Mouse (Mus musculus) intestine, embryonic 14.5 days (tissue): ENCODE results near the gene Odf3l2. TPM values are rescaled to one million over a fixed set of nuclear protein-coding genes. Genes with fewer than 3 reads are reported as not detected.

Source experiments
- ATAC-seq: fragments of 200-750 bp; cut with Nextera tagmentation; replicated peaks from 2 replicates; pipeline ENCODE4 v1.8.0; 2017; ENCODE audit warnings: low read depth, moderate number of reproducible peaks, moderate TSS enrichment, moderate library complexity; ENCODE audit not compliant: low FRiP score, low TSS enrichment
- DNase-seq: peaks from one replicate; pipeline ENCODE4 v3.0.0-alpha.2; 2018; ENCODE audit warnings: low spot score
- H3K27ac ChIP-seq: fragments of 300-500 bp; sonication (generic); 2 replicates; pipeline ENCODE4 v1.5.1; 2014; ENCODE audit warnings: low read depth, mild to moderate bottlenecking, control low read depth
- H3K27me3 ChIP-seq: fragments of 300-500 bp; sonication (generic); replicated peaks from 2 replicates; pipeline ENCODE4 v1.6.1; 2014; ENCODE audit warnings: low read length, control low read depth; ENCODE audit not compliant: control insufficient read depth, insufficient read depth
- H3K36me3 ChIP-seq: fragments of 300-500 bp; sonication (generic); 2 replicates; pipeline ENCODE4 v1.6.1; 2014; ENCODE audit warnings: low read length, control low read depth; ENCODE audit not compliant: control insufficient read depth, insufficient read depth
- H3K4me1 ChIP-seq: fragments of 300-500 bp; sonication (generic); replicated peaks from 2 replicates; pipeline ENCODE4 v1.6.1; 2014; ENCODE audit warnings: low read length, control low read depth, mixed read lengths; ENCODE audit not compliant: control insufficient read depth, insufficient read depth
- H3K4me2 ChIP-seq: fragments of 300-500 bp; sonication (generic); 2 replicates; pipeline ENCODE4 v1.6.1; 2014; ENCODE audit warnings: low read length
- H3K4me3 ChIP-seq: fragments of 300-500 bp; sonication (generic); 2 replicates; pipeline ENCODE4 v1.5.1; 2014; ENCODE audit warnings: low read depth, low read length, control low read depth, mixed read lengths
- H3K9ac ChIP-seq: fragments of 300-500 bp; sonication (generic); 2 replicates; pipeline ENCODE4 v1.6.1; 2014; ENCODE audit warnings: mild to moderate bottlenecking, low read length
- H3K9me3 ChIP-seq: fragments of 300-500 bp; sonication (generic); 2 replicates; pipeline ENCODE4 v1.6.1; 2016; ENCODE audit warnings: low read length, control low read depth; ENCODE audit not compliant: control insufficient read depth
- WGBS: fragments of 180-500 bp; shearing (Covaris S2); extraction: QIAGEN DNeasy Blood & Tissue Kit; methylation state at CpG from one replicate; pipeline ENCODE4 v1.1.7; 2014; 5-methylcytosine and 5-hydroxymethylcytosine counted together
- polyA plus RNA-seq: library from polyadenylated mRNA; unstranded; fragments of >200 nt; fragmentation: Nextera tagmentation; extraction: Ambion mirVana; gene quantifications from 2 replicates; pipeline ENCODE4 v1.2.1, GENCODE M21; 2014

Odf3l2 gene
- polyA plus RNA-seq, 1 experiment from 2014 or later: not detected

DNA sequence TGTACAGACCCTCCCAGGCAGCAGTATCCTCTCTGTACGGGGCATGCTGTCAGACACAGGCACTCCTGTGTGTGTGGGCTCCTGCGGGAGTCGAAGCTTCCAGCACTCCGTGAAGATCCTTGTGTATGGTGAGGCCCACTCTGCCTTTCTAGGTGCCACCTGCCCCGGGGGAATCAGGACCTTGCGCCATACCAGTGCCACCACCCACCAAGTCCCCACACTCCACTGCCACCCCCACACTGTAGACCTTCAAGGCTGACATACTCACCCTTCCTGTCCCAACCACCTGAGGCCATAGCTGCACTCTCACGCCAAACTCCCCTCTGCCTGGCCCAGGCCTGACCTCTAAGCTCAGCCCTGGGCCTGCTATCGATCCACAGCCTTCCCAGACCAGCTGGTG lies 19.5 kb upstream of the Odf3l2 start:
- no peak for DNase-seq
- no peak overlapping the region for H3K9ac ChIP-seq
- 84% methylated on average over 8 of the region's 8 CpGs for WGBS
- H3K4me2 ChIP-seq: no peak overlapping the region
- H3K4me3 ChIP-seq: no peak overlapping the region
- no peaks in the 10 kb centered on the region for H3K27me3 ChIP-seq
- no peak for ATAC-seq
- H3K4me1 ChIP-seq: no peaks in the 10 kb centered on the region
- H3K27ac ChIP-seq: no peak overlapping the region
- H3K9me3 ChIP-seq: no peaks in the 10 kb centered on the region
- no peaks in the 10 kb centered on the region for H3K36me3 ChIP-seq

DNA sequence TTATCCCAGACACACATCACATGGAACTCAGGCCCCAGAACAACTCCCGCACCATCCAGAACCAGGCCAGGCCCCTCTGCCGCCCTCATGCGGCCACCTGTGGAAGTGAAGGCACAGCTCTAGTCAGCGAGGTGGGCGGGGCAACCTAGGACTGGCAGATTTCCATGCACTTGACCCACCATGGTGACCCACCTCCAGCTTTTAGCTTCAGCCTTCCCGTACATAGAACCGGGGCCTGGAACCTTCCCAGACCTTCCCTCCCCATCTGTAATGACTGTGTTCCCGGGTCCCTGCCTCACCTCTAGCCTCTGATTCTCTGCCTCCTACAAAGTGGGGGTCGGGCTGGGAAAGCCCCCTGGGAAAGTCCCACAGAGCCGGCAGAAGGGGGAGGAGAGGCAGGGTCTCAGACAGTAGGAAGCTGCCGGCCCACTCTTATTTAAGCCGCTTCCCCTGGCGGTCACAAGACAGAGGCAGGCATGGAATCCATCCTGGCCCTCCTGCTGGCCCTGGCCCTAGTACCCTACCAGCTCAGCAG lies 18.7 kb upstream of the Odf3l2 start, which contains the start of gene Madcam1:
Gene Madcam1 (plus strand): TSS at position 429 of the 535 bp plus-strand sequence.
- Histone ChIP-seq H3K4me2 (no peak within 1 kb of the TSS), H3K4me1 (no peaks in the 10 kb centered on the region), H3K4me3 (no peak within 1 kb of the TSS), H3K27me3 (no peaks in the 10 kb centered on the region), H3K27ac (no peak within 1 kb of the TSS), H3K9ac (no peak within 1 kb of the TSS), H3K36me3 (no peaks in the 10 kb centered on the region), H3K9me3 (no peaks in the 10 kb centered on the region)
- DNase-seq (peak; percentile 91), ATAC-seq (peak; percentile 16; the same call in 1 of the 2 replicates)
- WGBS: 14% methylated on average over 13 of the region's 13 CpGs

DNA sequence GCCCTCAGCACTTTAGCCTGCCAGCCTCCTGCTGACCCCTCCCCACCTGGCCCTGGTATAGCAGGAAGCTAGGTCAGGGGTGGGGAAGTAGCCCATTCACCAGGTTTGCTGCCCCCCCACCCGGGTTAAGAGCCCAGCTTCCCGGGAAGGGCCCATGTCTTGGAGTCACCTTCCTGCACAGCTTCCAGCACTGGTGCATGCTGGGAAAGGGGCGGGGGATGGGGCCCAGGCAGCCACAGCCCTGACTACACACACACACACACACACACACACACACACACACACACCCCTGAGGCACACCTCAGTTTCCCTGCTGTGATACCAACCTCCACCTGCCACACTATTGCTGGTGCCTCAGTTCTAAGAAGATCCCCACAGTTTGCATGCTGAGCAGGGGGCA lies 16.3 kb upstream of the Odf3l2 start:
- H3K9me3 ChIP-seq: no peaks in the 10 kb centered on the region
- no peak overlapping the region for H3K4me3 ChIP-seq
- no peaks in the 10 kb centered on the region for H3K27me3 ChIP-seq
- no peaks in the 10 kb centered on the region for H3K4me1 ChIP-seq
- no peaks in the 10 kb centered on the region for H3K36me3 ChIP-seq
- WGBS: 51% methylated on average over 3 of the region's 3 CpGs
- DNase-seq: no peak
- H3K27ac ChIP-seq: no peak overlapping the region
- no peak for ATAC-seq
- no peak overlapping the region for H3K4me2 ChIP-seq
- H3K9ac ChIP-seq: no peak overlapping the region

DNA sequence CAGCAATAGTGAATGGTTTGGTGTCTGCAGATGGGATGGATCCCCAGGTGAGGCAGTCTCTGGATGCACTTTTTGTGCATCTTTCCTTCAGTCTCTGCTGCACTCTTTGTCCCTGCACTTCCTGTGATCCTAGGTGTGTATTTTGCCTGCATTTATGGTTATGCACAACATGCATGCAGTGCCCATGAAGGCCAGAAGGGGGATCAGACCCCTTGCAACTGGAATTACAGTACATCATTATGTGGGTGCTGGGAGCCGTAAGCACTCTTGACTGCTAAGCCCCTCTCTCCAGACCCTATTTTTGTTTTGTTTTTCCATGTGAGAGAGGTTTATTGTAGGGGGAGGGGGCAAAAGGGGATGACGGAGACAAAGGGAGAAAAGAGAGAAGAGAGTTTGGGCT lies 14.8 kb upstream of the Odf3l2 start:
- Histone ChIP-seq H3K4me1 (no peaks in the 10 kb centered on the region), H3K27ac (no peak overlapping the region), H3K4me2 (no peak overlapping the region), H3K36me3 (no peaks in the 10 kb centered on the region), H3K9ac (no peak overlapping the region), H3K9me3 (no peaks in the 10 kb centered on the region), H3K4me3 (no peak overlapping the region), H3K27me3 (no peaks in the 10 kb centered on the region)
- no peak for ATAC-seq
- 88% methylated on average over 2 of the region's 2 CpGs for WGBS
- DNase-seq: no peak

DNA sequence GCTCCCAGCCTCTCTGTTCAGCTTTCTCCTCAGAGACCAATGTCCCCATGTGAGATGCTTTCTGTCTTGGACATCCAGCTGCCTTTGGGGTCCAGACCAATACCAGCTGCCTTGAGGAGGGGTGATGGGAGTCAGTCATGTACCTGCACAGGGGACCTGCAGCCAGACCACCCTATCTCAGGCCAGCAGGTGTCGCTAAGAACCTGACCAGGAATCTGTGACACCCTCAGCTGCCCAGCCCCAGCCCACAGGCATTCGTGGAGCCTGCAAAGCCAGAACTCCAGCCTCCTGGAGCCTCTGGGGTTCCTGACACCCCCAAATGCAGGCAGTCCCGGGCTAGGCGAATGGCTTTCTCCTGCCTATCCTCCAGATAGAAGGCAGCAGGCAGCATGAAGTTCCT lies 13.3 kb upstream of the Odf3l2 start:
- H3K27me3 ChIP-seq: no peaks in the 10 kb centered on the region
- DNase-seq: no peak

DNA sequence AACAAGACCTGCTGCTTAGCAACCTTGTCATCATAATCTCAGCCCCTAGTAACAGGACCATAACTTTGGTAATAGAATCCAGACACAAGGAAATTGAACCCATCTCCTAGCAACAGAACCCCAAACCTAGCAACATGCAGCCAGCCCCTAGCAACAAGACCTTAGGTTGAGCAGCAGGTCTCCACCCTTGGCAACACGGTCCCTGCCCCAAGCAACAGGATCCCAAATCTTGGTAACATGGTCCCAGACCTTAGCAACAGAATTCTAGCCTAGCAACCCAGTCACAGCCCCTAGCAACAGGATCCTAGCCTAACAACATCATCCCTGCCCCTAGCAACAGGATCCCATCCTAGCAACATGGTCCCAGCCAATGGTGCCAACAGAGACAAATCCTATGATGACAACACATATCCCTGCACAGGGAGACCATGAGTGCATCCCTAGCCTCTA lies 9.4 kb upstream of the Odf3l2 start:
- ATAC-seq: no peak
- H3K4me3 ChIP-seq: no peak overlapping the region
- no peak for DNase-seq
- no peak overlapping the region for H3K27ac ChIP-seq
- WGBS: 25% methylated on average over 1 of the region's 1 CpGs
- H3K27me3 ChIP-seq: no peaks in the 10 kb centered on the region
- H3K9ac ChIP-seq: no peak overlapping the region
- no peaks in the 10 kb centered on the region for H3K4me1 ChIP-seq
- H3K4me2 ChIP-seq: no peak overlapping the region
- H3K9me3 ChIP-seq: no peaks in the 10 kb centered on the region
- H3K36me3 ChIP-seq: no peaks in the 10 kb centered on the region

More for the DNA sequence above, 13.3 kb upstream of the Odf3l2 start:
- no peak overlapping the region for H3K4me3 ChIP-seq
- H3K4me2 ChIP-seq: no peak overlapping the region
- H3K4me1 ChIP-seq: no peaks in the 10 kb centered on the region
- ATAC-seq: no peak
- H3K9me3 ChIP-seq: no peaks in the 10 kb centered on the region
- H3K9ac ChIP-seq: no peak overlapping the region
- no peak overlapping the region for H3K27ac ChIP-seq
- no peaks in the 10 kb centered on the region for H3K36me3 ChIP-seq
- 16% methylated on average over 4 of the region's 4 CpGs for WGBS

DNA sequence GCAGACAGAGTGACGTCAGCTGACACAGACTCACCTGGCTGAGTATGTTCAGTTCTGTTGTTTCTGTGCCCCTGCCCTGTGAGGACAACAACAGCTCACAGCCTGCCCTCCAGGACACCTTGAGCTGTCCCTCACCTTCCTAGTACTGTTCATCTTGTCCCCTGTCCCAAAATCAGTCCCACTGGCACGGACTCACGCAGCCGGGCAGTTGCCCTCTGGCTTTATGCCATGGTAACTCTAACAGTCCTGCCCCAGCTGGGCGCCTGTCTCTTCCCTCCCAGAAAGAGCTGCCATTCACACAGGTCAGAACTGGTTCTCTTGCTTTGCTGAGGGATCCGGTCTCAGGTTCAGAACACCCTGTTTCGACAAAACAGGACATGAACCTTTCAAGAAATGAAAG lies 7.3 kb upstream of the Odf3l2 start:
- Histone ChIP-seq H3K4me2 (no peak overlapping the region), H3K27me3 (no peaks in the 10 kb centered on the region), H3K9ac (no peak overlapping the region), H3K4me3 (no peak overlapping the region), H3K36me3 (no peaks in the 10 kb centered on the region), H3K4me1 (no peaks in the 10 kb centered on the region), H3K9me3 (no peaks in the 10 kb centered on the region), H3K27ac (no peak overlapping the region)
- ATAC-seq: no peak
- 88% methylated on average over 7 of the region's 7 CpGs for WGBS
- no peak for DNase-seq

DNA sequence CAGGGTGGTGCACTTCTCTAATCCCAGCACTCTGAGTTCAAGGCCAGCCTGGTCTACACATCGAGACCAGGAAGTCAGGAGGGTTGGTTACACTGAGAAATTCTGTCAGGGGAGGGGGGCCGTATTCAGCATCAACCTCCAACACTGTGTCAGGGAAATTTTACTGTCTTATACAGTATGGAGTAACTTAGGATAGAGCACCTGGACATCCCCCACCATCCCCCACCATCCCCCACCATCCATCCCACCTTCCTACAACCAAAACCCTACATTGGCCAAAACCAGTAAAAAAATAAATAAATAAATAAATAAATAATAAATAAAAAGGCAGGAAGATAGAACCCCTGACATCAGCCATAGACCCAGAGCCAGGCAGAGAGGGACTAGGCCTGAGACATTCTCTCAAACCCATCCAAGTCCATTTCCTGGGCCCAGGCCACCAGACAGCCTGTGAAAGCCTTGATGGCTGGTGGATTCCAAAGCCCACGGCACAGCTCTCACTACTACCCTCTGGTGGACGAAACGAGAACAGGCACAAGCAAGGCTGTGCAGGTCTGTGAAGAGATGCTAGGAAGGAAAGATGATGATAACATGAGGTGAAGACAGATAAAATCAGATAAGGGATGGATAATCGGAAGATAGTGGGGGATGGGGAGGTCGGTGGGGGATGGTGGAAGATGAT lies 3.7 kb upstream of the Odf3l2 start:
- Histone ChIP-seq H3K9me3 (no peaks in the 10 kb centered on the region), H3K27ac (no peak overlapping the region), H3K4me1 (no peaks in the 10 kb centered on the region), H3K9ac (no peak overlapping the region), H3K27me3 (no peaks in the 10 kb centered on the region), H3K4me3 (no peak overlapping the region), H3K36me3 (no peaks in the 10 kb centered on the region), H3K4me2 (no peak overlapping the region)
- DNase-seq (peak; percentile 85), ATAC-seq (peak; percentile 70; the same call in 1 of the 2 replicates)
- 32% methylated on average over 7 of the region's 7 CpGs for WGBS
